Mouse (Mus musculus) kidney, adult 18-20 months (tissue): ENCODE measurements around the gene Tnnc2.

Source experiments
- DNase-seq: peaks from one replicate; pipeline ENCODE4 v3.0.0; 2021

Tnnc2 gene

DNA sequence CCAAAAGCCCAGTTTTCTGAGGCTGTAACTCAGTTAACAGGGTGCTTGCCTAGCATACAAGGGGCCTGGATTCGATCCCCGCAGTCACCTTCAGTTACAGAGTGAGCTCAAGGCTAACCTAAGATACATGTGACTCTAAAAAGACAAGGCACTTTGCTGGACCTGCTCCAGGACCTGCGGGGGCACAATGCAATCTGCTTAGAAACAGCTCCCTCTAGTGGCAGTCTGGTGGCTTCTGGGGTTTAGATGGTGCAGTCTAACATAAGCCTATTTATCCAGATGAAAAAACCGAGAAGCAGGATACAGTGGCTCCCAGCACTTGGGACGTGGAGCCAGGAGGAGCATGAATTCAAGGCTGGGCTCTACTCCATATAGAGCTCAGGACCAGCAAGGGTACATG is 14.5 kb upstream of the Tnnc2 start:
- DNase-seq: peak; percentile 85

DNA sequence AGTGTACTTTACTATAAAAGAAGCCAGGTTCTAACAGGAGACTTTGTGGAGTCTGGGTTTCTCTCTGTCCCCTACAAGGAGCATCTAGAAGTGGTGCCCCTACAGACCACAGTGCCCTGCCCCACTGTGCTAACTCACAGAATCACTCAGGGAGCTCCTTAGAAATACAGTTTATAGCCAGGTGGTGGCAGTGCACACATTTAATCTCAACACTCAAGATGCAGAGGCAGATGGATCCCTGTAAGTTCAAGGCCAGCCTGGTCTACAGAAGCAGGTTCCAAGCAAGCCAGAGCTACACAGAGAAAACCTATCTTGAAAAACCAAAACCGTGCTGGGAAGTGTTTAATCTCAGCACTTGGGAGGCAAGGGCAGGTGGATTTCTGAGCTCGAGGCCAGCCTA is 14.0 kb upstream of the Tnnc2 start:
- no peak for DNase-seq

DNA sequence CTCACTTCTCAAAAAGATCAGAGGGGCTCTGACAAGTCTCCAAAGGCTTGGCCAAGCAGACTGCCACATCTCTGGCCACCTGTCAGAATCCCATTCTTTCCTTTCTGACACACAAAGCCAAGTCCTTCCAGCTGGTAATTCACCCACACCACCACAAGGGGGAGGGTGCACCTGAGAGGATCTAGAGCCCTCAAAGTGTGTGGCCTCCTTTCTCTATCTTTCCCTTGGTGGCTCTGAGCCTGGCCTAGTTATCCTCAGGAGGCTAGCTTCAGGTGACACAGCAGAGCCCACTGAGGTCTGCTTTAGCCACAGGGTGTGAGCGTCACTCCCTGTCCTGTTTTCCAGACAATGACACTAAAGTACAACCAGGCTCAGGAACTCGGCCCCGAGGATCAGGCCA is 13.5 kb upstream of the Tnnc2 start:
- DNase-seq: peak; percentile 73

DNA sequence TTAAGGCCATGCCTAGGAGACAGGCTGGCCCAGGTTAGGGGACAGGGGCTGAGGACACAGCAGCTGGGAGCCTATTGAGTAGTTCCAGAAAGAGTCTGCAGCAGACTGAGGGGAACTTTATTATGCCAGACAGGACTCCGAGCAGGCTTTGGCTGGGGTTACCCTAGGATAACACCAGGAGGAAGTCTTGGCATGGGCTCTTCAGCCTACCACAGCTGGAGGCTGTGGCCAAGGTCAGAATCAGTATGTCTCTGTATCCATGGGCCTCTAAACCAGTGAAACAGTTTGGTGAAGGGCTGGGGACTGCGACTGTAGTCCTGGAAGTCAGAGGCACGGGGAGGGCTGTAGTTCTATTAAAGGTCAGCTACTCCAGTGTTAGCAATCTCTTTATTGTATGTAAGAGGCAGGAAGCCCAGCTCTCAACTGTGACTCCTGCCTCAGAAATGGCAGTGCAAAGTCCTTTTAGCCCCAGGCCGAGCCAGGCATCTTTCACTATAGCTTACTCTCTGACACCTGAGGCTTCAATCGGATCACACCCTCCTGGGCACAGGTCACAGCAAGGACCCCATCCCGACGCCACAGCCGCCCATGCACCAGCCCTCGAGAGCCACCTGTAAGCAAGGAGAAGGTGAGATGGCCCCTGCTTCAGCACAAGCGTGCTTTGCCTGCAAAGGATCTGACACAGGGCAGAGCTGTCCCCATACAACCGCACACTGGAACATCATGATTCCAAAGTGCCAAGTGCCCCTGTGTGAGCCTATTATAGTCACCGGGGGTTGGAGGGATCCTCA is 12.8 kb upstream of the Tnnc2 start:
- DNase-seq: no peak

DNA sequence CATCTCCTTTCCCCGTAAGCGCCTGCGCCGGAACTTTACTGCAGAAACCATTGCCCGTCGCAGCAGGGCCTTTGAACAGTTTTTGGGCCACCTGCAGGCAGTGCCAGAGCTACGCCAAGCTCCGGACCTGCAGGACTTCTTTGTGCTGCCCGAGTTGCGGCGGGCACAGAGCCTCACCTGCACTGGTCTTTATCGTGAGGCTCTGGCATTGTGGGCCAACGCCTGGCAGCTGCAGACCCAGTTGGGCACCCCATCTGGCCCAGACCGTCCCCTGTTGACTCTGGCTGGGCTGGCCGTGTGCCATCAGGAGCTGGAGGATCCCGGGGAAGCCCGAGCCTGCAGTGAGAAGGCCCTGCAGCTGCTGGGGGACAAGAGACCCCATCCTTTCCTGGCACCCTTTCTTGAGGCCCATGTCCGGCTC is 12.1 kb upstream of the Tnnc2 start:
- no peak for DNase-seq

DNA sequence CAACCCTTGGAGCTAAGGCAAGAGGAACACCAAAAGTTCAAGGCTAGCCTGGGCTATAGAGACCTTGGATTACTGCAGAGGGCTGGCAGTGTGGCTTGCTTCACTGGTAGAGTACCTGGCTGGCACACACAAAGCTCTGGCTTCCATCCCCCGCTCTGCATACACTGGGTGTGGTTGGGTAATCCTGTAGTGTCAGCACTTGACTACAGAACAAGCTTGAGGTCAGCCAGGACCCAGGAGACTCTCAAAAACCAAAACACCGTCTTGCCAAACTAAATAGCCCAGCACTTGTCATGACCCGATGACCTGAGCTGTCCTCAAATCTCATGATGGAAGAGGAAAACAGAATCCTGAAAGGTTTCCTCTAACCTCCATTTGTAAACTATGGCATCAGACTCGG is 10.7 kb upstream of the Tnnc2 start:
- DNase-seq: no peak

DNA sequence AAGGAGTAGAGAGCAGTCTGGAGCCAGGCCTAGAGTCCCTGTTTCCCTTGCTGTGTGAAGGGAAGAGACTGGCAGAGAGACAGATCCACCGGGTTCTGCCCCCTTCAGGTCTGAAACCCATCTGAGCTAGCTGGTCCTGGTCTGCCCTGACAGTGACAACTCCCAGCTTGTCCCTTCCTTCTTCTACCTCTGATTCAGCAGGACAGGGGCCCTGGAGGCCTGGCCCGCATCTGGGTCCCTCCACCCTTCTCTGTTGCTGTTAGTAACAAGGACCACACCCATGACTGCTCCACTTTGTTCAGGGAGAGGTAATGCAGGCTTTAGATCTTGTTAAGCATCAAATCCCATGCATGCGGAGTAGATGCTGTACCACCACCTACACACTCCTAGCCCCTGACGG is 8.6 kb upstream of the Tnnc2 start:
- DNase-seq: no peak

DNA sequence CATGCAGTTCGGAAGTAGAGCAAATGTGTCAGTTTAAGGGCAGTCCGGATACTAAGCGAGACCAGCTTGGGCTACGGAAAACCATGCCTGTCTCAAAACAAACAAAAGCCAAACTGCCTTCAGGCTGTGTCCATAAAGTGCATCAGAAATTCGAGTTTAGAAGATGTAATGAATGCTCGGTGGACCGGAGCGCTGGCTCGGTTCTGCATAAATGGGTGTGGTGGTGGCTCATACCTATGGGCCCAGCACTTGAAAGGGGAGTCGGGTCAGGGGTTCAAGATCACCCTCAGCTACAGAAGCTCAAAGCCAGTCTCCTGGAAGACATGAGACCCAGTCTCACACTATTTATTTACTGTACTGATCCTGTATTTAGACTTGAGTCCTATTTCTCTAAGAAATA is 8.0 kb upstream of the Tnnc2 start:
- no peak for DNase-seq

DNA sequence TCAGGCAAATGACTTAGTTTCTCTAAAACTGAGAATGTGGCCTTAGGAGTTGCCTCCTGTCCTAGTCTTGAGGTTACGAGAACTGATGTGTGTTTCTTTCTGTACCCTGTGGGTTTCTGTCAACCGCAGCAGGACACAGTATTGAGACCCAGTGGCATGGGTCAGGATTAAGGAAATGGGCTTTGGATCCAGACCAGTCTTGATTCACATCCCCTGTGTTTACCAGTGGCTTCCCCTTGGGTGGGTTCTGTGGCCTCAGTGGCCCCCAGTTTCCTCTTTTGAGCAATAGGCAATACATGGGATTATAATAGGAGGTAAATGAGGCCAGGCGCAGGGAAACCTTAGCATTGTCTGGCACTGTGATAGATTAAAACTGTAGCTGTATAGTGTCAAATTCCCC is 7.3 kb upstream of the Tnnc2 start:
- no peak for DNase-seq

DNA sequence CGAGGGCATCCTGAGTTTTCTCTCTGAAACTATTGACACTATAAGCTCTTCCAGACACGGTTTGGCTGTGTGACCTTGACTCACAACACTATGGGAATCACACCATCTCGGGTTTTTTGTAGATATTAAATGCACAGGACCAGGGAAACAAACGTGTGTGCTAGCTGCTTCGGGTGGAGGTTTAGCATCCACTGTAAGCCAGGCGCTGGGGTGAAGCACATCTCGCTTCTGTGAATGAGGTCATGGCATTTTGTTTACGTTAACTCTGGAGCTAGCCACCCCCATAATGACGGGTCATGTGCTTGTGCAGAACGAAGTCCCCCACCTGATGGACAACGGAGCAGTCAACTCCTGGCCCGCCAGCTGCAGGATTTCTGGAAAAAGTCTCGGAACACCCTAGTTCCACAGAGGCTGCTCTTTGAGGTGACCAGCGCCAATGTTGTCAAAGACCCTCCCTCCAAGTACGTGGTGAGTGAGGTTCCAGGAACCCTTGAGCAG is 6.7 kb upstream of the Tnnc2 start:
- no peak for DNase-seq

DNA sequence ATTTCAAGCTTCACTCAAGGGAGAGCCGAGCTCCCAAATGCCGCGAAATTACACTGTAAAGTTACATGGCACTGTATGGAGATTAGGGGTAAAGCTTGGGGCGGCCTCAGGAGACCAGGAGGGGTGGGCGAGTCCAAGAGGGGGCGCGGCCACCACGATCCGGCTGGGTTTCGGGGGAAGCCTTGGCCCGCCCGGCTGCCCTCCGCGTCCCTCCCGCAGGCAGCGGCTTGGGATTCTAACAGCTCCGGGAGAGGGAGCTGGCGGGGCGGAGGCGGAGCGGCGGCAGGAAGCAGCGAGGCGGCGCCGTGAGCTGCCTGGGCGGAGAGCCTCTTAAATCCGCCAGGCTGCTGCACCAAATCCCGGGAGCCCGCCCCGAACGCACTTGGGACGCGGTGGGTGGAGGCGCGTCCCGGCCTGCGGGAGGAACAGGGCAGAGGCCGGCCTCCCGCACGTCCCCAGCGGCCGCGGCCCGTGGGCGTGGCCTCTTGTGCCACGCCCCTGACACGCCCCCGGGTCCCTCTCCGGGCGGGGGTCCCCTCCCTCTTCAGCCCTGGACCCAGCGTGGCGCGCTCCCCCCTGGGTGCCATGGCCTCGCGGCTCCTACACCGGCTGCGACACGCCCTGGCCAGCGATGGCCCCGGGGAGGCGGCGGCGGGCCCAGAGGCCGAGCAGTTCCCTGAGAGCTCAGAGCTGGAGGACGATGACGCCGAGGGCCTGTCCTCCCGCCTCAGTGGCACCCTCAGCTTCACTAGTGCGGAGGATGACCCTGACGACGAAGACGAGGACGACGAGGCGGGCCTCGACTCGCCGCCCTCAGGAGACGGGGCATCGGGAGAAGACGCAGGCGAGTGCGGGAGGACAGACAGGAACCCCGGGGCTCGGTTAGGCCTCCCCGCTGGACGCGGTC is 6.0 kb upstream of the Tnnc2 start, which contains the start of gene Snx21:
Gene Snx21, plus strand, starts transcription at position 343 of the 907 bp plus-strand sequence.
- DNase-seq: peak; percentile 93

DNA sequence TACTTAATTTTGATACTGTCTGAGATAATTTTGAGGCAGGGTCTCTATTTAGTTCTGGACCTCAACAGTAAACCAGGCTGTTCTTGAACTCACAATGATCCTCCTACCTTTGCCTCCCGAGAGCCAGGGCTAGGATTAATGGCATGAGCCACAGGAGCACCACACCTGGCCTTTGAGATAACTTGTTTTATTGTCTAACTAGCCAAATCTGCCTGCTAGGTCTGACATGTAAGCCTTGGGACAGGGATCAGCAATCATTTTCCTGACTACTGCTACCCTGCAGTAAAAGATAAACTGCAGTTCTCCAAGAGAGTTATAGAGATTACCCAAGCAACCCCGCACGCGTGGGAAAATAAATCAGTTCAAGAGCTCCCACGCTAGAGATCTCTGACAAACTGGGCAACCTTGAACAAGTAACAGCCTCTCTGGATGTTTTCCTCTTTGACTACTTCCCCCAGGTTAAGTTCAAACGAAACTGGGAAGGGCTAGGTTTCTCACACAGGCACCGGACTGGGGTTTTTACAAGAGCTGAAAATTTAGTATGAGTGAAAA is 5.2 kb upstream of the Tnnc2 start:
- DNase-seq: no peak

DNA sequence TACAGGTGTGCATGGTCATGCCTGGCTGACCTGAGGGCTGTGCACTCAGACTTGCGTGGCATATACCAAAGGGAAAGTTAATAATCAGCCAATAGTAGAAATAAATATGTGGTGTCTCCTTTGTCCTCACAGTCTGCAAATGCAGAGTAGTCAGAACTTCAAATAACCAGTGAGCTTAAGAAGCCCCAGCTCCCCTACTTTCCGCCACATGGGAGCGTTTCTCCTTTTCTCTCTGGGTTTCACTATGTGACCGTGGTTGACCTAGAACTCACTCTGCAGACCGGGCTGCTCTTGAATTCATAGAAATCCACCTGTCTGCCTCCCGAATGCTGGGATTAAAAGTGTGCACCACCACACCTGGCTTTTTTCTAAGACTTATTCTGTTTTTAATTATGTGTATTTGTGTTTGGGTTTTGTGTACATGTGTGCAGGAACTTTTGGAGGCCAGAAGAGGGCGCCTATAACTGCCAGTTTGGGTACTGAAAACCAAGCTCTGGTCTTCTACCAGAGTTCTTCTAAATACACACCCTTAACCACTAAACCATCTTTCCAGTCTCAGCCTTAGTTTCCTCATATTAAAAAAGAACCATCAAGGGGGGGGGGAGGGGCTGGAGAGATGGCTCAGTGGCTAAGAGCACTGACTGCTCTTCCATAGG is 4.3 kb upstream of the Tnnc2 start:
- DNase-seq: no peak

DNA sequence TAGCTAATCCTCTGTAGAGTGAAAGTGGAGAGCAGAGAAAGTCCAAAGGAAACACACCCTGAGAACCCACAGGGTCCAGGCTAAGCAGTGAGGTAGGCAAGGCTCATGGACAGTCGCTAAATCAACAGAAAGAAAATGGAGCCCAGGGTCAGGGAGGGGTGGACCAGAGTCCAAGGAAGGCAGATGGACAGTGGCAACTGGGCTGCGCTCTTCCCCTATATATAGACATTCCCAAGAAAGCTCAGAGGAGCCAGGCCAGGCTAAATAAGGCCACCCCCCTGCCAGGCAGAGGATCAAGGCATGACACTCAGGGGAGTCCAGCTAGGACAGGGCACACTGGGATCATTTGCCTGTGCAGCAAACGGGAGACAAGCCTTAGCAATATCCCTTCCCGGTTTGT is 2.1 kb upstream of the Tnnc2 start:
- no peak for DNase-seq

DNA sequence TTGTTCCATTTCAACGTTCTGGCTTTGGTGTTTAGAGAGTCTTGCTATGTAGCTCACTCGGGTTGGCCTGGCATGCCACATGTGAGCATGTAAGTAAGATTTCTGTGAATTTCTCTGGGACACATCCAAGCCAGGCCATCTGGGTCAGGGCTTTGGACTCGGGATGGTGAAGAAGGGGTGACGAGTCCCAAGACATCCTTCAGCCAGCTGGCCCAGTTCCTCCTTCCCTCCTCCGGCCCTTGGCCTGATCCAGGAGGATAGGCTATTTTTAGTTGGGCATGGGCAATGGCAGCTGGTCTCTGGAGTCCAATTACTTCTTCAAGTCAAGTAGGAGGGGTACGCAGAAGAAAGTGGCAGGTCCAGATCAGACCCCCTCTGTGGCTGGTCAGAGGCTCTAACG is 958 bp downstream of the Tnnc2 start:
- DNase-seq: no peak

DNA sequence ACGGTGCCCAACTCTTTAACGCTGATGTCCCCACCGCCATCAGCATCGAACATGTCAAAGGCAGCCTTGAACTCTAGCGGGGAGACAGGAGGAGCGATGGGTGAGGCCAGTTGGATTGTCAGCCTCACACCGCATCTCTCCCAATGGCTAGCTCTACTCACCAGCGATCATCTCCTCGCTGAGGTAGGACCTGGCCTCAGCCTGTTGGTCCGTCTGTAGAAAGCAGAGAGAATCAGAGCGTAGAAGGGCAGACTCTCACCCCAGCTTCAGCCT is 1.8 kb downstream of the Tnnc2 start:
- DNase-seq: no peak

DNA sequence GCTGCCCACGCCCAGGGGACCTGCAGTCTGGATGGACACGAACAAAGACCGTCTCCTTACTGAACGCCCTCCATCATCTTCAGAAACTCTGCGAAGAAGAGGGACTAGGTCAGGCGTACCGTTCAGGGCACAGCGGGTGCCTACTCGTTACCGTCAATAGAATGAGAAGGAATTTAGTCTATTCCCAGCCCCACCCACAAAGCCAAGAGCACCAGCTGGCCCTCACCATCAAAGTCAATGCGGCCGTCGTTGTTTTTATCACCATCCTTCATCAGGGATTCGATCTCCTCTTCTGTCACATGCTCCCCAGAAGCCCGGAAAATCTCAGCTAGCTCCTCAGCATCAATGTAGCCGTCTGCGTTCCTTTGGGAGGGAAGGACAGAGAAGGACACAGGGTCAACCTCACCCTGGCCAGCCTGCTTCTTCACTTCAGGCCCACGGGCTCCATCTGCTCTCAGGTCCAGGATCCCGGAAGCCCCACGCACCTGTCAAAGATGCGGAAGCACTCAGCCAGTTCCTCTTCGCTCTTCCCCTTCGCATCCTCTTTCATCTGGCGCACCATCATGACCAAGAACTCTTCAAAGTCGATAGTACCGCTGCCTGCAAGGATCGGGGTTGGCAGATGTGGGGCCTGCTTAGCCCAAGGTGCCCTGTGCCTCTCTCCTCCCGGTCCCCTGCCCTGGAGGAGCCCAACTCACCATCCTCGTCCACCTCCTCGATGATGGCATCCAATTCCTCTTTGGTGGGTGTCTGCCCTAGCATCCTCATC is 2.3 kb downstream of the Tnnc2 start:
- DNase-seq: no peak

DNA sequence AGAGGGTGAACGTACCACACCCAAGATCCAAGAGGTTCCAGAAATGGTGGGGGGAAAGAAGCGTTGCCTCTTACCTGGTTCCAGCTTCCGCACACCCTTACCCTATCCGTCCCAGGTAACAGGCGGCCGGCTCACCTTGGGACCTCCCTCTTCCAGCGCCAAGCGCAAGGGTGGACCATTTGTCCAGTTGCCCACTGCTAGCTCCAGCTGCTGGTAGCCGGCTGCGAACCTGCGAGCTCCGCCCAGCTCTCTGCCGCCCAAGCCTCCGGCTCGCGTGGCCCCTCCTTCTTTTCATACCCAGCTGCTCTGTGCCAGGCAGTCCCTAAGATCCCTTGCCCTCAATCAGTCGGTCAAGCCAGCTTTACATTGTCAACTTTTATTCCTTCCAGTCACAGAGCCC is 3.0 kb downstream of the Tnnc2 start:
- no peak for DNase-seq

DNA sequence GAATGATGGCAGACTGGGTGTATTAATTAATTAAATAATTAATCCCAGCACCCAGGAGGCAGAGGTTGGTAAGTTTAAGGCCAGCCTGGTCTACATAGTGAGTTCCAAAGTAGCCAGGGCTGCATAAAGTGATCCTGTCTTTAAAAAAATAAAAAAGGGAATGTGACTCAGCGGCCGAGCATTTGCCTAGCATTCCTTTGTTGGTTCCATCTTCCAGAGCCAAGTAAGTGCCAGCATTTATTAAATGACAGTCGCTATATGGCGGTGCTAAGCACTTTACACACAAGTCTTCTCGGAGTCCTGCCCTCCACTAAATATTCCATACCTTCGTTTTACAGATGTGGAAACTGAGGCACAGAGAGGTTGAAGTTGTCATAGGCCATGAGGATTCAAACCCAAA is 3.6 kb downstream of the Tnnc2 start:
- no peak for DNase-seq

DNA sequence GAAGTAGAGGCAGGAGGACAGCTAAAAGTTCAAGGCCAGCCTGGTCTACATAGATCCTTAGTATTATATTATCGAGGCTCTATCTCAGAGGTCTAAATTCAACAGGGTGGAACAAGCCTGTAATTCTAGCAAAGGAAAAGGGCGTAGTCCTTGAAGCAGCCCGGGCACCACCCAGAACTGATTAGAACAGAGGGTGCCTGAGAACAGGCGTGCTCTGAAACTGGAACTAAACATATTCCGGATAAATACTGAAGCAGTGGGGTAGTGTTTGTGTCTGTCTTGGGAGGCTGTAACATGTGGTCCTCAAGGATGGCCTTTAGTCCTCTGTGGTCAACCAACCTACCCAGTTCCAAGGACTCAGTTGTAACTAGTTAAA is 5.8 kb downstream of the Tnnc2 start:
- DNase-seq: no peak

DNA sequence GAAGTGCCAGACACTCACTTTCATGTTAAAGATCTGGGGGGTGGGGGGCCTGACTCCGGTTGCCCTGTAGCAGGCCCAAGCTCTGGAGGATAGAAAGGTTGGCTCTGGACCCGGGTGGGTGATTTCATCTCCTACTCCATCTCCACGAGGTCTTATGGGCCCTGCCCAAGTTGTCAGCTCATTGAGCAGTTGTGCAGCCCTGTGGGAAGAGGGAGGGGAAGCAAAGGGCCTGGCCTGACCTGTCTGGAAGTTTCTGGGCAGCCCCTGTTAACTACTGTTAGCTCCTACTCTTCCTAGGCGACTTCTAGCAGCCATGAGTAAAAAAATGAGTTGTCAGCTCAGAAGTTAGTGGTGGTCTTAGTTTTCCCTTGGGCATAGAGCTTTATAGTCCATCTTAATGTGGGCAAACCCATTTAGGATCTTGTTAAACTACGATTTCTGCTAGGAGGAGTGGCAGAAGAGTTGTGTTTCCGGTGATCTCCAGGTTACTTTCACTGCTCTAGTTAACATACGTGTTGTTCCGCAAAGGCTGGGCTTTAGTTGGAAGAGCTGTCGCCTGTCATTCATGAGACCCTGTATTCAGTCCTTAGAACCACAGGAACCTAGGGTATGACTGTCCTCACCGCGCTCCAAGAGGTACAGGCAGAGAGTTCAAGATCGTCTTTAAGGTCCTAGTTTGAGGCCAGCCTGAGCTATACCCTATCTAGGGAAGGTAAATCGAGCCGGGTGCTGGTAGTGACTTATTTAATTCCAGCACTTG is 6.4 kb downstream of the Tnnc2 start:
- no peak for DNase-seq

DNA sequence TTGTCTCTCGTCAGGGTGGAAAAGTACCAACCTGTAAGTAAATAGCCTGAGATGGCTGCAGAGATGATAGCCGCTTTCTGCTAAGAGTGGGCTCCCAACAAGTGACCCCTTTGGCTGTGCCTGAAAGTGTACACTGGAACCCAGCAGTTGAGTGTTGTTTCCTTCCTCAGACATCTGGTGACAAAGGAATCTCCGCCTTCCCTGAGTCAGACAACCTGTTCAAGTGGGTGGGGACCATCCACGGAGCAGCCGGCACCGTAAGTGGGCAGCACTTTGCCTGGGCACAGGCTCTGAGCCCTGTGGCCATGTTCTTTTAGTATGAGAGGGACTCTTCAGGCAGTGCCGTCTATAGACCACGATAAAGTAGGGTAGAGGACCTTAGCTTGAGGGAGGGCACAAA is 8.6 kb downstream of the Tnnc2 start:
- DNase-seq: no peak
